Mouse (Mus musculus) limb, embryonic 12.5 days (tissue): ENCODE results near the gene Rnf187. TPM values are rescaled to one million over a fixed set of nuclear protein-coding genes. Genes with fewer than 3 reads are reported as not detected.

Experiments used
- microRNA-seq: library from miRNA; unstranded; fragments of <30 nt; microRNA quantifications from one replicate; pipeline ENCODE4, GENCODE M21; 2017
- polyA plus RNA-seq: library from polyadenylated mRNA; unstranded; fragments of >200 nt; fragmentation: Nextera tagmentation; extraction: Ambion mirVana; gene quantifications from 2 replicates; pipeline ENCODE4 v1.2.1, GENCODE M21; 2016

The Rnf187 gene
- polyA plus RNA-seq, 1 experiment from 2014 or later: 315 TPM

Small RNA genes within 50 kb of the gene (microRNA-seq; reads per million reads assigned to microRNA genes)
- not detected for gene Gm44313

Other genes with a start within 250 kb of the Rnf187 start
- gene Olfr319, start 239.8 kb downstream of the Rnf187 start, polyA plus RNA-seq: not detected in 2 replicates
- not detected in 2 replicates for gene Olfr318, start 214.9 kb downstream of the Rnf187 start, polyA plus RNA-seq
- gene Olfr317, start 199.7 kb downstream of the Rnf187 start, polyA plus RNA-seq: not detected in 2 replicates
- gene Olfr316, start 186.2 kb downstream of the Rnf187 start, polyA plus RNA-seq: not detected in 2 replicates
- not detected in 2 replicates for gene Olfr315, start 165.7 kb downstream of the Rnf187 start, polyA plus RNA-seq
- not detected in 2 replicates for gene Olfr314, start 156.0 kb downstream of the Rnf187 start, polyA plus RNA-seq
- not detected in 2 replicates for gene Fam183b, start 137.0 kb downstream of the Rnf187 start, polyA plus RNA-seq
- gene Olfr313, start 123.9 kb downstream of the Rnf187 start, polyA plus RNA-seq: not detected in 2 replicates
- not detected in 2 replicates for gene Olfr312, start 109.7 kb downstream of the Rnf187 start, polyA plus RNA-seq
- not detected in 2 replicates for gene Olfr311, start 99.7 kb downstream of the Rnf187 start, polyA plus RNA-seq
- 12.8 and 13.5 TPM in 2 replicates for gene Gm12258, start 91.8 kb downstream of the Rnf187 start, polyA plus RNA-seq
- gene 2810021J22Rik, start 71.7 kb downstream of the Rnf187 start, polyA plus RNA-seq: 8.9 and 11.0 TPM in 2 replicates
- gene Zfp39, start 34.7 kb downstream of the Rnf187 start, polyA plus RNA-seq: 4.9 and 6.6 TPM in 2 replicates
- 0.25 TPM in 1 of 2 replicates, not detected in the other for gene Btnl10, start 21.0 kb downstream of the Rnf187 start, polyA plus RNA-seq
- gene Hist3h2ba, start 10.0 kb upstream of the Rnf187 start, polyA plus RNA-seq: 22.6 and 28.5 TPM in 2 replicates
- gene Hist3h2a, start 15.8 kb upstream of the Rnf187 start, polyA plus RNA-seq: 26.2 and 27.9 TPM in 2 replicates
- gene Trim17, start 15.8 kb upstream of the Rnf187 start, polyA plus RNA-seq: 0.80 and 0.93 TPM in 2 replicates
- 21.6 and 22.4 TPM in 2 replicates for gene Trim11, start 39.2 kb upstream of the Rnf187 start, polyA plus RNA-seq
- 0.70 and 1.00 TPM in 2 replicates for gene Obscn, start 197.5 kb upstream of the Rnf187 start, polyA plus RNA-seq
- gene Iba57, start 224.8 kb upstream of the Rnf187 start, polyA plus RNA-seq: 4.5 and 5.0 TPM in 2 replicates
- 0.65 and 1.2 TPM in 2 replicates for gene Gjc2, start 244.3 kb upstream of the Rnf187 start, polyA plus RNA-seq